23 mouse cellular contexts compared by ENCODE assay signal in the genomic region with DNA sequence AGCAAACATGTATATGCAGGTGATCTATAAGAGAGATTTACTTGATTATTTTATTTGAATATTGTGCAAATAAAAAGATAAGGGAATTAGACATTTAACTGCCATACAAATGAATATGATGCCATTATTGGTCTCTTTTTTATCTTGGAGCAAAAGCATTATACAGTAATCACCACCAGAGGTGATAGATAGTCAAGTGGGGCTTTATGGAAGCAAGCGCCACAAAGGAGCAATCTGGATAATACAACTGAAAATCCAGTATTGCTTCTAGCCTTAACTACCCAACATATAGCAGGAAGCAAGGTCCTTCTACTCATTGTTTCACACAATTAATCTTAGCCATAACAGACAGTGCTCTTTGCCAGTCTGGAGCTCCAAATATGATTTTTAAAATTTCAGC.
DNase-seq lines count a peak whose midpoint lies in the region; ATAC-seq and TF ChIP-seq lines count a peak whose summit lies in the region.
"Had no signal": no experiment of that assay in that cellular context is flagged by ENCODE, and none has a peak within 500 bp of the region (broad histone marks: within the 10 kb centered on the region; RNA-seq: fewer than 3 reads in every experiment).

No protein-coding gene starts in this region.

- no peak for ATAC-seq in heart, embryonic 12.5 days (ENCODE audit: insufficient number of reproducible peaks, low FRiP score)
- no peak for ATAC-seq in midbrain, embryonic 11.5 days (ENCODE audit: low FRiP score)
- ATAC-seq in midbrain, embryonic 16.5 days = no peak
- ATAC-seq in hindbrain, embryonic 11.5 days (ENCODE audit: low FRiP score) = no peak
- ATAC-seq in hindbrain, postnatal 0 days = no peak
- ATAC-seq: CD4-positive, CD25-positive, alpha-beta regulatory T cell, adult 4 months; forebrain, embryonic 14.5 days had no signal

- H3K27ac ChIP-seq in heart, embryonic 12.5 days (ENCODE audit: poor library complexity, severe bottlenecking) = no peak overlapping the region
- H3K27ac ChIP-seq in midbrain, embryonic 11.5 days (ENCODE audit: low read depth, low read length) = no peak overlapping the region
- H3K27ac ChIP-seq in midbrain, embryonic 16.5 days (ENCODE audit: low read length) = no peak overlapping the region
- peak overlapping the region; percentile 49 for H3K27ac ChIP-seq in hindbrain, embryonic 11.5 days (ENCODE audit: low read depth, low read length)
- no peak overlapping the region for H3K27ac ChIP-seq in hindbrain, postnatal 0 days
- H3K27ac ChIP-seq: embryonic facial prominence, embryonic 15.5 days; forebrain, embryonic 10.5 days; gastrocnemius, adult 2 months had no signal

- no peak overlapping the region for H3K4me3 ChIP-seq in heart, embryonic 12.5 days
- H3K4me3 ChIP-seq in midbrain, embryonic 11.5 days (ENCODE audit: low read depth, low read length) = no peak overlapping the region
- H3K4me3 ChIP-seq in midbrain, embryonic 16.5 days (ENCODE audit: low read depth, low read length) = no peak overlapping the region
- no peak overlapping the region for H3K4me3 ChIP-seq in hindbrain, embryonic 11.5 days (ENCODE audit: low read depth, low read length)
- H3K4me3 ChIP-seq in hindbrain, postnatal 0 days (ENCODE audit: low read length) = no peak overlapping the region
- H3K4me3 ChIP-seq: embryonic facial prominence, embryonic 15.5 days; erythroblast, embryonic 14.5 days; forebrain, embryonic 10.5 days; gastrocnemius, adult 2 months had no signal

- H3K27me3 ChIP-seq in heart, embryonic 12.5 days (replicated peaks) = no peaks in the 10 kb centered on the region
- no peaks in the 10 kb centered on the region for H3K27me3 ChIP-seq in midbrain, embryonic 11.5 days (ENCODE audit: control insufficient read depth, insufficient read depth, low read length)
- no peaks in the 10 kb centered on the region for H3K27me3 ChIP-seq in midbrain, embryonic 16.5 days (ENCODE audit: control insufficient read depth, insufficient read depth, low read depth, low read length)
- no peaks in the 10 kb centered on the region for H3K27me3 ChIP-seq in hindbrain, embryonic 11.5 days (ENCODE audit: control insufficient read depth, insufficient read depth, low read length)
- no peaks in the 10 kb centered on the region for H3K27me3 ChIP-seq in hindbrain, postnatal 0 days (ENCODE audit: insufficient read depth, low read length)
- H3K27me3 ChIP-seq: embryonic facial prominence, embryonic 15.5 days had no signal

- H3K36me3 ChIP-seq in heart, embryonic 12.5 days = no peaks in the 10 kb centered on the region
- H3K36me3 ChIP-seq in midbrain, embryonic 11.5 days (ENCODE audit: control insufficient read depth, insufficient read depth, low read length) = no peaks in the 10 kb centered on the region
- no peaks in the 10 kb centered on the region for H3K36me3 ChIP-seq in midbrain, embryonic 16.5 days (ENCODE audit: control insufficient read depth, insufficient read depth, low read length)
- no peaks in the 10 kb centered on the region for H3K36me3 ChIP-seq in hindbrain, embryonic 11.5 days (ENCODE audit: control insufficient read depth, insufficient read depth, low read length)
- H3K36me3 ChIP-seq in hindbrain, postnatal 0 days (ENCODE audit: insufficient read depth, low read length) = no peaks in the 10 kb centered on the region
- H3K36me3 ChIP-seq: embryonic facial prominence, embryonic 15.5 days; forebrain, embryonic 10.5 days had no signal

- H3K4me1 ChIP-seq in heart, embryonic 12.5 days (replicated peaks) = peaks cover 36% of the 10 kb centered on the region
- H3K4me1 ChIP-seq in midbrain, embryonic 11.5 days (ENCODE audit: control insufficient read depth, insufficient read depth, low read length) = no peaks in the 10 kb centered on the region
- no peaks in the 10 kb centered on the region for H3K4me1 ChIP-seq in midbrain, embryonic 16.5 days (ENCODE audit: control insufficient read depth, insufficient read depth, low read length)
- no peaks in the 10 kb centered on the region for H3K4me1 ChIP-seq in hindbrain, embryonic 11.5 days (replicated peaks; ENCODE audit: control insufficient read depth, insufficient read depth, low read length)
- no peaks in the 10 kb centered on the region for H3K4me1 ChIP-seq in hindbrain, postnatal 0 days (ENCODE audit: insufficient read depth, low read length)
- H3K4me1 ChIP-seq: embryonic facial prominence, embryonic 15.5 days had no signal

- no peaks in the 10 kb centered on the region for H3K9me3 ChIP-seq in heart, embryonic 12.5 days (replicated peaks)
- H3K9me3 ChIP-seq in midbrain, embryonic 11.5 days (ENCODE audit: control insufficient read depth, low read length) = no peaks in the 10 kb centered on the region
- no peaks in the 10 kb centered on the region for H3K9me3 ChIP-seq in midbrain, embryonic 16.5 days (replicated peaks; ENCODE audit: control insufficient read depth, low read length, poor library complexity, severe bottlenecking)
- H3K9me3 ChIP-seq in hindbrain, embryonic 11.5 days (ENCODE audit: control insufficient read depth, low read length) = no peaks in the 10 kb centered on the region
- H3K9me3 ChIP-seq in hindbrain, postnatal 0 days (ENCODE audit: low read length) = no peaks in the 10 kb centered on the region
- H3K9me3 ChIP-seq: embryonic facial prominence, embryonic 15.5 days; forebrain, embryonic 10.5 days; G1E had no signal

- TF ChIP-seq CTCF in hindbrain, postnatal 0 days (IDR thresholded peaks at IDR 0.05; ENCODE audit: low read depth) = peak; percentile 35; the same call in 1 of the 2 replicates

- 70% methylated on average over 1 of the region's 1 CpGs for WGBS in heart, embryonic 12.5 days
- WGBS in midbrain, embryonic 11.5 days = 85% methylated on average over 1 of the region's 1 CpGs
- WGBS in midbrain, embryonic 16.5 days = 75% methylated on average over 1 of the region's 1 CpGs
- 92% methylated on average over 1 of the region's 1 CpGs for WGBS in hindbrain, embryonic 11.5 days
- 82% methylated on average over 1 of the region's 1 CpGs for WGBS in hindbrain, postnatal 0 days

- DNase-seq in heart, adult 11 months = peak; percentile 19
- DNase-seq in midbrain, embryonic 11.5 days (ENCODE audit: low spot score, missing footprints) = peak; percentile 75
- no peak for DNase-seq in hindbrain, embryonic 11.5 days (ENCODE audit: low spot score)
- DNase-seq in hindbrain, postnatal 0 days (ENCODE audit: low spot score) = no peak
- DNase-seq in left cerebral cortex, adult 8-10 months (ENCODE audit: low spot score in 2 of 2) = no peak
- DNase-seq: adrenal gland, adult 8-10 months; adrenal gland, postnatal 36 days; B cell, adult 2 months; cerebellum, adult 2 months; cerebellum, postnatal 14 days; embryo, embryonic 11 days; gastrocnemius, adult 2 months; gastrocnemius, postnatal 25 days; heart, postnatal 10 days; heart, postnatal 4 days had no signal

- no peak overlapping the region for H3K4me2 ChIP-seq in heart, embryonic 12.5 days
- no peak overlapping the region for H3K4me2 ChIP-seq in midbrain, embryonic 11.5 days
- no peak overlapping the region for H3K4me2 ChIP-seq in midbrain, embryonic 16.5 days (ENCODE audit: low read length)
- no peak overlapping the region for H3K4me2 ChIP-seq in hindbrain, embryonic 11.5 days (replicated peaks; ENCODE audit: low read depth, low read length)
- H3K4me2 ChIP-seq in hindbrain, postnatal 0 days (ENCODE audit: low read depth, low read length) = no peak overlapping the region
- H3K4me2 ChIP-seq: embryonic facial prominence, embryonic 15.5 days had no signal

- H3K9ac ChIP-seq in heart, embryonic 12.5 days = no peak overlapping the region
- no peak overlapping the region for H3K9ac ChIP-seq in midbrain, embryonic 11.5 days (ENCODE audit: low read length)
- no peak overlapping the region for H3K9ac ChIP-seq in midbrain, embryonic 16.5 days (ENCODE audit: low read depth, low read length)
- no peak overlapping the region for H3K9ac ChIP-seq in hindbrain, embryonic 11.5 days (ENCODE audit: low read depth, low read length)
- H3K9ac ChIP-seq in hindbrain, postnatal 0 days (replicated peaks; ENCODE audit: low read length) = no peak overlapping the region
- H3K9ac ChIP-seq: embryonic facial prominence, embryonic 15.5 days had no signal

Comparison
In these comparisons a context has a peak if more than half of its experiments do, and no peak if none do; other contexts are left out.
1. DNase-seq: peak in heart, adult 11 months (single experiment) and midbrain, embryonic 11.5 days (single experiment); none in hindbrain, embryonic 11.5 days (single experiment), hindbrain, postnatal 0 days (single experiment) and left cerebral cortex, adult 8-10 months (0 of 2).